Mouse (Mus musculus) mesoderm, embryonic 11.5 days (tissue): ENCODE results near the gene Matn4.

Experiments
- DNase-seq: peaks from one replicate; pipeline ENCODE4 v3.0.0-alpha.2; 2012; ENCODE audit warnings: low read depth, low spot score

The Matn4 gene

DNA sequence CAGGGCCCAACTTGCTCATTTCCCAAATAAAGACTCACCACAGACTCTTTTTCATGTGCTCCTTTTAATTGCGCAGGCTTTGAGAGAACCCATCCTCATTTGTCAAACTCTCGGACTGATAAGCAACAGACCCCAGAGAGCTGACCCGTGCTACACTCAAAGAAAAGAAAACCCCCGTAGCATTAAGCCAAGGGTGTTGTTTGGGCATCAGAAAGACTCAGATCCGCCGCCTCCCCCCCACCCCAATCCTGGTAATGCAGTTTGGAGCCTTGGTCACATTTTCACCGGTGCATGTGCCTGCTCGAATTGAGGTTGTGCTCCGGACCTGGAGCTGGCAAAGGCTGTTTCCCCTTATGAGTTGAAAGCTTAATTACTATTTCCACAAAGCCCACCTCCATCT, at the start of gene Matn4:
Gene Matn4 (minus strand): TSS at position 101 of the 400 bp plus-strand sequence.
- no peak for DNase-seq

DNA sequence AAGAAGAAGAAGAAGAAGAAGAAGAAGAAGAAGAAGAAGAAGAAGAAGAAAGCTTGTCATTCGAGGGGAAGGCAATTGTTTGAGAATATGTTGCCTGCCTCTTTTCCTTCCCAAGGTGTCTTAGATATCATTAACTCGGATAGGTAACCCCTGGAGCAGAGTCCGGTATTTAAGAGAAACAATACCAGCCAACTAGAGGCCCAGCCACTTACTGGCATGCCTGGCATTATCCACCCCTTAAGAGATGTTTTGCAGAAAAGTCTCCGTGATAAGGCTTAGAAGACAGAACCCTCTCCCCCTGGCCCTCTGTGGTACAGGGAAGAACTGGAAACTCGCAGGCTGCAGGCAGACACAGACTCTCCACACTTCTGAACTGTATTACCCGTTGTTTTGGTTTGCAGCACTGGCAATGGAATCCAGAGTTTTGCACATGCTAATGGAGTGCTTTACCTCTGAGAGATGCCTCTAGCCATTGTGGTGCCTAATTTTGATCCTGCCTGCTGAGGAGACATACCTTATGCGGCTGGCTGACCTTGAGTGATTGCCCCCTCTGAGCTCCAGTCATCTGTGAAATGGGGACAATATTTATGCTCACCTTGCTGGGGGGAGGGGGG, 49.0 kb upstream of the Matn4 start:
- no peak for DNase-seq

DNA sequence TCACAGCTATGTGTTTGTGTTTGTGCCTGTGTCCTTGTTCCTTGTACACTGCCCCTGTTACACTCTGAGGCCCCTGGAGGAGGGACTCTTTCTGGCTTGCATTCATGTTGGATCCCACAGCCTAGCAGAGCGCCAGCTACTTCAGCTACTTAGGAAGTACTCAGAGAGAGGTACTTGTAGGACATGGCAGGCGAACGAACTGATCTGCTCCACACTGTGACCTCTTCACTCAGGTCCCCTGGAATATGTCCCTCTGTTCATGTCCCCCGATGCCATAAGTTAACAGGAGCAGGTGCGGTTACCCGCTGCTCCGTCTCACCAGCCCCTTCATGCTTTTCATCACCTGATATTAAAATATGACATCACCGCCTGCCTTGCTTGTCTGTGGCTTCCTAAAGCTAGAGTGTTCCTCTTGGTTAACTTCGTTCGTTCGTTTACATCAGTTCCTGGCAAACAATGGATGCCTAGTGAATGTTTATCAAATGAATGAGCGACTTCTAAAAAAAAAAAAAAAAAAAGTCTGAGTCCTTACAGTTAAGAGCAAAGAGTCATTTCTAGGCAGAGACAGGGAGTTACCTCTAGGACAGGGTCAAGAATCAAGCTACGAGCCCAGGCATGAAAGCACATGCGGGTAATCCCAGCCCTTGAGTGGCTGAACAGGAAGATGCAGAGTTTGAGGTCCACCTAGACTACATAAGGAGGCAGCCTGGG, 48.2 kb upstream of the Matn4 start:
- no peak for DNase-seq

DNA sequence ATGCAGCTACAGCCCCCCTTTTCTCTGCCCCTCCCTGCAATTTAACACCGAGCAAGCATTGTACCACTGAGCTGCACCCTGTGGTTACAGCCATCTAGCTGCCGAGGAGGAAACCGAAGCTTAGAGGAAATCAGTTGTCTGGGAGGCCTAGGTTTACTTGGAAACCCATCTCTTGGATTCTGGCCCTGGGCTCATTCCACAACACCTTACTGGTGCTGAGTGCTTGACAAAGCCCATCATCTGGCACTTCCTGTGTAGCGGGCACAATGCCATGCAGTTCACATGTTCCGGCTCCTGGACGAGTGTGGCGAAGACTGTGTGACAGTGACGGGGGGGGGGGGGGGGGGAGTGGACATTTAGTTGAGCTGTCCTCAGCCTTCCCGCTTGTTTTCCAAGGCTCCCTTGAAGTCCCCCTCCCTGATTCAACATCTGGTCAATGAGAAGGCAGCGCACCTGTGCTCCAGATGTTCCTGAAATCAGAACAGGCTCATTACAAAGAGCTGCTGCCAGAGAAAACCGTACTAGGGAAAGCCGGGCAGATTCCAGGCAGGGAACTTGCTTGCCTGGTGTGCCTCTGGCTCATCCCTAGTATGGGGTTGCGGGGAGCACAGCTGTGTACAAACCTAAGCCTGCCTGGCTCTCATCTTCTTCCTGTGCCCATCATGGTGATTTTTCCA, 47.2 kb upstream of the Matn4 start:
- peak; percentile 46 for DNase-seq

DNA sequence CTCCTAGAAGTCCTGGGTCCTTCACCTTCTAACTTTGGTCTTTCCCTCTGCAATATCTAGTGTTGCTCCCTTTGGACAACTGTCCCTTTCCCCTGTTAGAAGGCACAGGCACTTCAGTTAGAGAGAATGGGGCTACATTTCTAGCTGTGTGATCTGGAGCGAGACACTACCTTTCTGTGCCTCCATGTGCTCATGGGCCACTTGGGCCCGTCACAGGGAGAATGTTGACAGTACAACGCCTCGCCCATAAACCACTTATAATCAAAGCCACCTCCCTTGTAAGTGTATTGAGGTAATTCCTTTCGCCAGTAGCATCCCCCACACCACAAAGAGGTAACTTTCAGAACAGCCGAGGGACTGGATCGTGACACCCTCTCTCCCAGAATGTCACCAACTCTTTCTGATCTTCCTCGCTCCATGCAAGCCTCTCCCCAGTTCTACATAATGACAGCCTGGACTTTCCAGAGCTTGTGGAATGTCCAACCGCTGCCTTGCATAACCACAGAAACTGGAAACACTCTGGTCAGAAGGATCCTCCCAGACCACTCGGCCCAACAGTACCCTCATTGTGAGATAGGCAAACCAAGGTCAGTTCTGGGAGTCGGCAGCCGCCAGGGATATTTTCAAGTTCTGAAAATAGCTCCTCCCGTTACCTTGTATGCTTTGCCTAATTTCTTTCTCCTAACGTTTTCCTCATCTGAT, 44.5 kb upstream of the Matn4 start:
- no peak for DNase-seq

DNA sequence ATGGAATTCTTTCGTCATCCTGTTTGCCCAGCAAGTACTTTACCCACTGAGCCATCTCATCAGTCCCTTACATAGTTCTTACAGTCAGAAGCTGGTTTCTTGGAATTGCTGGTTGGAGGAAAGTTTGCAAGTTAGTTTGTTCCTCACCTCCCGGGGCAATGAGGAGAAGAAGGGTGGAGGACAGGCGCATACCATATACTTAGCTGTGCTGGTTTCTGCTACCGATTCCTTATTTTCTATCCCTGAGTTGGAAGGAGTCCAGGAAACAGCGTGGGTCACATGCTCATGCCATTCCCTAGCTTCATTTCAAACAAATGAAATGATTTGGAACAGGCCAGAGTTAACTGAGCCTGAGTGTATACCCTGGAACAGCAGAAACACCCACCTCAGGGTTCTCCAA, 44.0 kb upstream of the Matn4 start:
- DNase-seq, result no peak

DNA sequence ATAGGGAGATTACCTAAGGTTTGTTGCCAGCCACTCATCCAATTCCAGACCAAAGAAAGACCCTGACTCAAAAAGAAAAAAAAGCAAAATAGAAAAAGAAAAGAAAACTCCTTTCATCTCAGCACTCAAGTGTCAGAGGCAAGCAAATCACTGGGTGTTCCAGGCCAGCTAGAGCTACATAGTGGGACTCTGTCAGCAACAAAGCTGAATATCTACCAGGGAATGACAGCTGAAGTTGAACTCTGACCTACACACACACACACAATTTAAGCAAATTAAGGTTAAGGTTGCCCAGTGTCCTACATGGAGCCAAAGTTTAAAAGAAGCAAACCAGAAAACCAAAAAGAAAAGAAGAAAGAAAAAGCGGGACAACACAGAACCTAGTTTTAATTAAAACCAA, 43.2 kb upstream of the Matn4 start:
- DNase-seq, result no peak

DNA sequence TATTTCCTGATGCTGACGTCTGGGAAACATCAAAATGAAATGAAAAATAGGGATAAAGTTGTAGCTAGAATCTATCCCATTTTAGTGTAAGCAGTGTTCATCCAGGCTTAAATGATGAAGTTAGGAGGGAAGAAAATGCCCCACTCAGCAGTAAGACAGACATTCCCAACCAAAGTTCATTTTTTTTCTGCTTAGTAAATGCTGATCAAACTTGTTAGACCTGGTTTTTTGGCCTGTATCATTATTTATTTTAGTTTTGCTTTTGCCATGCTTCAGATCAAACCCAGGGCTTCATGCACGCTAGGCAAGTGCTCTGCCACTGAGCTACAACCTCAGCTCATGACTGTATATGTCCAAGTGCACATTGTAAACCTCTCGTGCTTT, 41.1 kb upstream of the Matn4 start:
- no peak for DNase-seq

DNA sequence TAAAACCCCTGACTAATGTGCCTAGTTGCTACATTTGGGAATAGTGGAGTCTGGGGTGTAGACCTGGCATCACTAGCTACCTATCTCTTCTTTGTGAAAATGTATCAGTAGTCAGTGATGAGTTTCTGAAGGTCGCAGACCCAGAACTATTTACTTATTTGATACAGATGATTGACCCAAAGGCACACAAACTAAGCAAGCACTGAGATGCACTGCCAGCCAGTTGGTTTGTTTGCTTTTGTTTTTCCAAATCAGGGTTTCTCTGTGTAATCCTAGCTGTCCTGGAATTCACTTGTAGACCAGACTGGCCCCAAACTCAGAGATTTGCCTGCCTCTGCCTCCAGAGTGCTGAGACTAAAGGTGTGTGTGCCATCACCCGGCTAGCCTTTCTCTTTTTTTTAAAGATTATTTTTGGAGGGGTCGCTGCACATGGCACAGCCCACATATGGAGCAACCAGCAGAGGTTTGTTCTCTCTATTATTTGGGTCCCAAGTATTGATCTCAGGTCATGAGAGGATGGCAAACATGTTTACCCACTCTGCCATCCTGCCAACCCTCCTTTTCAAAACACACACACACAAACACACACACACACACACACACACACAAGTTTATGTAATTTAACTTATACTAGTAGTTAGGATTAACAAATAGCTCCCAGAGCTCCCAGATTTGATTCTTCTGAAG, 40.6 kb upstream of the Matn4 start:
- no peak for DNase-seq

DNA sequence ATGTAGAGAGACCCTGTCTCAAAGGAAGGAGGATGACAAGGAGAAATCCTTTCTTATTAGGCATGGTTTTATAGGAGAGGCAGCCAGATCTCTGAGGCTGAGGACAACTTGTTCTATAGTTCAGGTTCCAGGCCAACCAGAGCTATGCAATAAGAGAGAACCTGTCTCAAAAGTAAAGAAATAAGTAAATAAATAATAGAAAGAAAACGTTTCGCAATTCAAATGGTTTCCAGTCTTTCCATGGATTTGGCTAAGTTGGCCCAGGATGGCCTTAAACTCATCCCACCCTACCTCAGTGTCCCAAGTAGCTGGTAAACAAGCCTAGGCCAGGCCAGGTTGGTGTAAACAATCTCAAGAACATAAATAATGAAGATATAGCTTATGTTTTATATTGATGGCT, 39.7 kb upstream of the Matn4 start:
- DNase-seq, result no peak

DNA sequence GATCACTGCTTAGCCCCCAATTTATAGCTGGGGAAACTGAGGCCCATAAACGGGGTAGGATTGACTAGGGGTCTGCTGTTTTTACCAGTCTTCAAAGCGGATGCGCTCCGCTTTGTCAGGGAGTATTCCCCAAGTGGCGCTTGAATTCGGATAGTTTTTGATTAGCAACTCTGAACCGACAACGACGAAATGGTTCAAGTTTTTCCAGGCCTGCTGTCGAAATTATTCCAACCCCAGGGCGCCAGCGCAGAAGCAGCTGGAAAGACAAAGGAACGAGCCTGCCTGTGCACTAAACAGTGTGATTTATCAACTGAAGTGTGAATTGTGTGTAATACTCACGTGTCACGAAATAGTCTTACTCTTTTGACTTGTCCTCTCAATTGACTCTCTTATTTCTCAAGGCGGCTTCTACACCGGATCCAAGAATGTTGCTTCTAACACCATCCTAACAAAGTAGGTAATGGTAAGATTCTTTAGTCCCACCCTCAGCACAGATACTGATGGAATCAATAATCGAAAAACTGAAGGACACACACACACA, 38.6 kb upstream of the Matn4 start, which contains the start of gene Sdc4:
Gene Sdc4 (minus strand): TSS at position 428 of the 541 bp plus-strand sequence.
- no peak for DNase-seq

DNA sequence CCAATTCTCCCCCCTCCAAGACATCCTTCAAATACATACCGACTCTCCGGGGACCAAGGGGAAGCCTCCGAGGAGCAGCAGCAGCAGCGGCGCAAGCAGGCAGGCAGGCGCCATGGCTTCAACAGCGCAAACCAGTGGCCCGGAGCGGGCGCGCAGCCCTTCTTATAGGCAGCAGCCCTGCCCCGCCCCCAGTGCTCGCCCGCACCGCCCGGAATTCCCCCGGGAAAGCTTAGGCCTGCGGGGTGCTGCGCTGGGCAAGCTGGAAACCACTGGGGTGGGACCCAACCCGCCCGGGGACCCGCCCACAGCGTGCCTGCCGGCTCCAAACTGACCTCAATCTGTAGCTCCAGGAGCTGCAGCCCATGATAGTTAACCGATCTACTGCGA, 38.1 kb upstream of the Matn4 start:
- DNase-seq, result peak; percentile 82

DNA sequence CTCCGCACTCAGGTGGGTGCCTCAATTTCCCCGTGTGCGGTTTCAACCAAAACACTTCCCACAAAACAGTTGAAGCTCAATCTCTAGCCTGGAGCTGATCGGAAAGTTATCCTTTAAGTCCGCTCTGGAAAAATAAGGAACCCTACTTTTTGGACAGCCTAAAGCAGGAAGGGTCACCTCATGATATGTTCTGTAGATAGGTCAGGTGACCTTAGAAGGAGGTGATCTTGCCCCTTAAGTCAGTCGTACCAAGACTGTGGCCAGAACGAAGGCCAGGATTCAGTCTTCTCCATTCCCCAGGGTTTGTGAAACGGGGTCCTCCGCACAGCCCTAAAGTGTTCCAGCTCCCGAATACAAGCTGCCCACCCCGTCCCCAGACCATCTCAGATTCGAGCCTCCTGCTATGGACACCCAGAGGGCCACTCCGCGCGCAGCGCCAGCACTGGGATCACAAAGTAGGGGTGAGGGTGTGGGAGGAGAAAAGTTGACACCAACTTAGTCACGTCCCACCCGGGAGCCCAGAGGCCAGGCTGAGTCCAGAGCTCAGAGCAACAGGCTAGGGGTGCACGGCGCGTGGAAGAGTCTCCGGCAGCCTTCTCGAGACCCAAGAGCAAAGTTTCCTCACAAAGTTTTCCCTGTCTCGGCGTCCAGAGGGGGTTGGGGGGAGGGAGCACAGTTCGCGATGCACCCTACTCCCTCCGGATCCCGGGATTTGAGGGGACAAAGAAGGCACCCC, 37.5 kb upstream of the Matn4 start:
- DNase-seq, result no peak

DNA sequence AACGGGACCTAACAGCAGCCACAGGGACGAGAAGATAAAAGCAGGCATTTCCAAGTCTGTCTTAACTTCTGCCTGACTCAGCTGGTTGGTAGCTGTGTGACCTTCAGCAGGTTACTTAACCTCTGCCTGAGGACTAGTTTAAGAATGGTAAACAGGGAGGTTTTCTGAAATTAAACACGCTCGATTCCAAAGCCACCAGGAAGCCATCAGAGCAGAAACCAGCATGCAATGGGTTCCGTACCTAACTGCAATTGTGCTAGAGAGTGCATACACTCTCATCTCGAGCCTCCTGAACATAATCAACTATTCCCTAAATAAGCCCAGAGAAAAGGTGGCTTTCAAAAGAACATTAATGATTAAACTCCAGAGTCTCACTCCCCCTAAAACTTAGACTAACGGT, 36.8 kb upstream of the Matn4 start:
- no peak for DNase-seq

DNA sequence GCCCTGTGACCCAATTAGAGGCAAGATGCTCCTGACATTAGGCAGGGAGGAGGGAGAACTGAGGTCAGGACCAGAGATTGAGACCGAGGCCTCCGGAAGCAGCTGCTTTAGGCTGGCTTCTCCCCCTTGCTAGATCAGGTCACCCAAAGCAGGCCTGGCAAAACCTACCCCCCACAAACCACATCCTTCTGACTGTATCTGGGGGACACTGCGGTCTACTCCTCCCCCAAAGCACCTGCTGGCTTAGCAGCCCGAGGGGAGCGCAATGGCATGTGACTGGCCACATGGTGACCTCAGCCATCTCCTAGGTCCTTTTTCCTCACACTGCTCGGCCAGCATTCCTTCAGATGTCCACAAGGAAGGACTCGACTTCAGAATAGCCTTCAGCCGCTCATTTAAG, 36.2 kb upstream of the Matn4 start:
- DNase-seq, result no peak

DNA sequence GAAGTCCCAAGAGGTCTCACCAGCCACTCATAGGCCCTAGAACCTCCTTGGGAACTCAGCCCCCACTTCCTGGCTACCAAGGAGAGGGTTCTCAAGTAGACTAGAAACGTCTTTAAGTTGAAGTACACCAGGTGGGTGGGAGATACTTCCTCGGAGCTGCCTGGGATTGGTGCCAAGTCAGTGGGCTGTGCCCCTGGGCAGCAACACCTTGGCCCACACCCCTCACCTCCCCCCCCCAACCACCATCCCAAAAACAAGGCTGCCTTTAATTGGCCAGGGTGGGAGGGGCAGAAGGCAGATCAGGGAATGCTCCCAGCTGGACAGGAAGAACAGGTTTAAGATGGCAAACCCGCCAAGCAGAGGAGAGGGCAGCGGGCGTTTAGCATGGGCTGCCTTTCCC, 35.4 kb upstream of the Matn4 start:
- no peak for DNase-seq

DNA sequence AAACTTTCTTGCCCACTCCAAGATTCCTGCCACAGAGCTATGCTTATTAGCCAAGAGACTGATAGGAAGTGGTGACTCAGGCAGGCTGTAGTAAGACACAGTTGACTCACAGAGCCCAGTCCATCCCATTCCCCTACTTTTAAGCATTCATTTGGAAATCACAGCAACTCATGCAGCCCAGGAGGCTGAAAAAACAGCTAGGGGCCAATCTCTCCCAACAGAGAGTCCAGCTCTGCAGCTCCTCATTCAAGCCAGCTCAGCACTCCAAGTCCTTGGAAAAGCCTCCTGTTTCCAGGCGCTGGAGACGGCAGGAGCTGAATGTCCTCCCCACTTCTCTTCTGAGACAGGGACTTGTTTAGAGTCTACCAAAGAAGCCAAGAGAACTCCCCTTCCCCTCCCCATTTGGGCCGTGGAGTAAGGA, 34.1 kb upstream of the Matn4 start:
- no peak for DNase-seq

DNA sequence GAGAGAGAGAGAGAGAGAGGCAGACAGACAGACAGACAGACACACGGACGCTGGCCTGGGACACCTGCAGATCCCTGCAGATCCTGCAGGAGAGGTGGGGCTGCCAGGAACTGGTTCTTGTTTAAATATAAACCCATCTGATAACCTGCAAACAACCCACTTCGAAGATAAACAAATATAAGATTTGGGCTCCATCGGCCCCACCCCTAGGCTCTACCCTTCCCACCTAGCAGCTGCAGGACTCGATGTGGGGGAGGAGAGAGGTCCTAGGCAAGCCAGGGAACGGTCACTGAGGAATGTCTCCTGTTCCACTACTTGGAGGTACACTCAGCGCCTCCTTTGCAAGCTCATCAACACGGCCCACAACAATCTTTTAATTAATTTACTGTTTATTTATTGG, 33.3 kb upstream of the Matn4 start:
- no peak for DNase-seq

DNA sequence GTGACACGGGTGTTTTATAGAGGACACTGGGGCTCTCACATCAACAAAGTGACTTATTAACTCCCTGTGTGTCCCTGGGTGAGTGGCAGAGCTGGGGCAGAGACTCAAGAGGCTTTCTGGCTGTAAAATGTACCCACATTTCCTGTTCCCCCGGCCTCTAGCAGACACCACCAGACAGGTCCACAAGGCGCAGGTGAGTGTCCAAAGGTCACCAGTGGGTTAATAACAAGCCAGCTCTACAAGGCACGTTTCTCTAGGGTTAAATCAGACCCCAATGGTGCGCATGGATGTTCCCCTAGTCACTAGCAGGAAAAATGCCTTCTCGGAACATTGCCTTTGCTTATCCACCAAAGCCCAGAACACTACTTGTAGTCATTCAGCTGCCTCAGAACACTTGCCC, 32.8 kb upstream of the Matn4 start:
- DNase-seq, result no peak

DNA sequence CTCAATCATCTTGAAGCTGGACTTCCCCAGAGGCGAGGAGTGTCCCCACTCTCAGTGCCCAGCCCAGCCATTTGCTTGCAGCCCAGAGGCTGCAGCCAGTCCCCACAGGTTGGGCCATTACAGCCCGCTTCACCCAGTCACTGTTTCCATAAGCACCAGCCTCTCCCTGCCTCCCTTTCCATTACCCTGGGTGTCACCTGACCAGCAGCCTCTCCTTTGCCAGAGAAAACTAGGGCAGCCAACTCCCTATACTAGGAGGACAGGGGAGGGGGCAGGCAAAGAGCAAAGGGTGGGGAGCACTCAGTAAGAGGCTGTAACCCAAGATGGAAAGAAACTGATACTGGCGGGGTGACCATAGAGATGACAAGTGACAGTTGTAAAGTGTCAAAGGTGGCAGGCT, 32.0 kb upstream of the Matn4 start:
- DNase-seq, result no peak
